Mouse (Mus musculus): Measurements from ENCODE around the gene Trim34b. TPM values are rescaled to one million over a fixed set of nuclear protein-coding genes. Genes with fewer than 3 reads are reported as not detected.

Trim34b gene
- total RNA-seq, 2 experiments from 2014 or later: not detected

- peak overlapping the region; percentile 76 for H3K4me3 ChIP-seq
- no peak for TF ChIP-seq CTCF (IDR thresholded peaks at IDR 0.05)
- no peak for DNase-seq
- H3K27ac ChIP-seq: peak overlapping the region; percentile 80
- intact Hi-C loops (cut with DNase I): no loop called here
These were observed 24.3 kb downstream of the Trim34b start for GRCm38 (mm10) chr7:104353600-104353967.

- intact Hi-C loops (cut with DNase I): no loop called here
These were observed 37.1 kb downstream of the Trim34b start for GRCm38 (mm10) chr7:104366339-104366738.

GRCm38 (mm10) chr7:104369736-104370414, 40.6 kb downstream of the Trim34b start, which contains the start of gene Trim30b:
Trim30b (minus strand) TSS chr7:104369884.
- DNase-seq: no peak
- intact Hi-C loops (cut with DNase I): no loop called here
- Histone ChIP-seq H3K4me3 (no peak within 1 kb of the TSS), H3K27ac (peak within 1 kb of the TSS; percentile 56)
- peak; percentile 22; the same call in 1 of the 2 replicates for TF ChIP-seq CTCF (IDR thresholded peaks at IDR 0.05)

More at GRCm38 (mm10) chr7:104366339-104366738, 37.1 kb downstream of the Trim34b start:
- Histone ChIP-seq H3K4me3 (no peak overlapping the region), H3K27ac (no peak overlapping the region)
- TF ChIP-seq CTCF (IDR thresholded peaks at IDR 0.05): no peak
- DNase-seq: no peak

Other genes starting within 250 kb of the Trim34b start
- gene Olfr645, start 244.0 kb upstream of the Trim34b start, total RNA-seq (2021): not detected
- gene Olfr646, start 224.6 kb upstream of the Trim34b start, total RNA-seq (2021): not detected
- not detected for gene Ubqln5, start 199.6 kb upstream of the Trim34b start, total RNA-seq (2021)
- gene Olfr643, start 192.1 kb upstream of the Trim34b start, total RNA-seq (2021): not detected
- not detected for gene Ubqln3, start 186.2 kb upstream of the Trim34b start, total RNA-seq (2021)
- gene Ubqlnl, start 178.9 kb upstream of the Trim34b start, total RNA-seq (2021): not detected
- not detected for gene Olfm5, start 164.6 kb upstream of the Trim34b start, total RNA-seq (2021)
- gene Olfr648, start 146.1 kb upstream of the Trim34b start, total RNA-seq (2021): not detected
- gene Olfr649, start 133.5 kb upstream of the Trim34b start, total RNA-seq (2021): not detected
- under 1 TPM in 1 of 2 experiments, not detected in 1; 0.25 TPM for gene Trim6, start 110.7 kb upstream of the Trim34b start, total RNA-seq (2021)
- 1 to 10 TPM; 1.0 to 1.3 TPM for gene Trim34a, start 85.0 kb upstream of the Trim34b start, total RNA-seq (2021)
- gene Trim5, start 41.4 kb upstream of the Trim34b start, total RNA-seq (2021): under 1 TPM; 0.66 to 0.75 TPM
- 1 to 10 TPM; 2.2 to 3.4 TPM for gene Trim12a, start 14.0 kb upstream of the Trim34b start, total RNA-seq (2021)
- gene Trim12c, start 23.9 kb downstream of the Trim34b start, total RNA-seq (2021): 1 to 10 TPM; 2.1 to 2.5 TPM
- gene Trim30b, start 40.4 kb downstream of the Trim34b start, total RNA-seq (2021): not detected
- under 1 TPM in 1 of 2 experiments, not detected in 1; 0.25 TPM for gene Trim30c, start 71.4 kb downstream of the Trim34b start, total RNA-seq (2021)
- 1 to 10 TPM in 1 of 2 experiments, under 1 TPM in 1; 0.64 to 1.5 TPM for gene Trim30a, start 135.7 kb downstream of the Trim34b start, total RNA-seq (2021)
- under 1 TPM; 0.33 to 0.56 TPM for gene Trim30d, start 178.4 kb downstream of the Trim34b start, total RNA-seq (2021)
- not detected for gene Olfr651, start 220.7 kb downstream of the Trim34b start, total RNA-seq (2021)
- gene Olfr652, start 231.4 kb downstream of the Trim34b start, total RNA-seq (2021): not detected
- not detected for gene Olfr653, start 247.8 kb downstream of the Trim34b start, total RNA-seq (2021)

Data from gastrocnemius, adult 2 months (tissue).